Mouse (Mus musculus): ENCODE data around the gene Zmat3. TPM values are rescaled to one million over a fixed set of nuclear protein-coding genes. Genes with fewer than 3 reads are reported as not detected.

Gene Zmat3
- polyA plus RNA-seq, 1 experiment from 2014 or later = 8.2 TPM

DNA sequence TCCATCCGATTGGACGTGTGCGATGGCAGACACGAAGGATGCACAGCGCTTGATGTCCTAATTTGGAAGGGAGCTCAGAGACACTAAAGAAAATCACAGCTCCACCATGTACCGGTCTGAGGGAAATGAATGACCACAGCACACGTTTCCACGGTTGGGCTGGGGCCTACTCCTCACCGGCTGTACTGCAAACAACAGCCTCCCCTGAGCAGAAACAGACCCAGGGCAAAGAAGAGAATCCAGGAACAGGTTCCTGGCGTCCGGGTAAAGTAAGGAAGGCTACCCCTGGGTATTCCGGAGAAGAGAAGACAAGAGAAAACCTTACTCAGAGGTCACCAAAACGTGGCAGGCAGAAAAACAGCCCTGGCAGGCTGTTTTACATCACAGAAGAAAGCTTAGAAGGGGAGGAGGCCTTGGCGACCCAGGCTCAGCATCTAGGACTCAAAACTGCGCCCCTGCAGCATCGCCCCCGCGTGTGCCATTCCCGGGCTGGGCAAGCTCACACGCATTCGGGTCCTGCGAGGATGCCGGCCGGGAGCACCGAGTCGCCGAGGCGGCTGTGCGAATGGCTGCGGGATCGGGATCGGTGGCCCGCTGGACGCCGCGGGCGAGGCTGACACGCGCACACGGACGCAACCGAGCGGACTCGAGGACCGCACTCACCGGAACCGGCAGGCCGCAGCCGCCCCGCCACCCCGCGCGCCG, 821 bp downstream of the Zmat3 start:
- H3K27ac ChIP-seq = peak overlapping the region; percentile 96
- H3K27me3 ChIP-seq = no peaks in the 10 kb centered on the region
- H3K36me3 ChIP-seq = no peaks in the 10 kb centered on the region
- H3K4me3 ChIP-seq = peak overlapping the region; percentile 82
- peaks cover 44% of the 10 kb centered on the region for H3K4me1 ChIP-seq (replicated peaks)
- H3K9me3 ChIP-seq = no peaks in the 10 kb centered on the region
- ATAC-seq (ENCODE audit: low FRiP score) = peak; percentile 81
- peak overlapping the region; percentile 94 for H3K9ac ChIP-seq
- WGBS = 1% methylated on average over 51 of the region's 54 CpGs
- peak overlapping the region; percentile 76 for H3K4me2 ChIP-seq

DNA sequence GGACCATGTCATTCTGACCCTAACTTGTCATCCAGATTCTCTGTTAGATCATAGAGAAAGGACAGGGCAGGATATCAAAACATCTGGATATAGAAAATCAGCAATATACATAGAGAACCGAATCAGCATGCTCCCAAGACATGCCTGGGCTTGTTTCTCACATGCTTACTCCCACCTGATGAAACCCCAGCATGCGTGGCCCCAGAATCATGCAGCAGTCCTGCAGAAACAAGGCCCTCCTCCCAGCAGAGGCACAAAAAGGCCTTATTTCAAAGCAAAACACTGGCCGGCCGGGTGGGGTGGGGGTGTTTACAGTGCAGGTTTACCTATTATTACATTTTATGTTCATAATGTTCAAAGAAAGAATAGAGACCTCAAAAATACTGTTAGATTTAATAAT, 1.6 kb downstream of the Zmat3 start:
- H3K9me3 ChIP-seq = no peaks in the 10 kb centered on the region
- H3K4me1 ChIP-seq (replicated peaks) = peaks cover 44% of the 10 kb centered on the region
- no peaks in the 10 kb centered on the region for H3K36me3 ChIP-seq
- 42% methylated on average over 4 of the region's 4 CpGs for WGBS
- H3K4me3 ChIP-seq = peak overlapping the region; percentile 82
- 0 out of 2 replicates have a peak overlapping the region, but pooled peaks have one; percentile 23 for H3K27ac ChIP-seq
- H3K27me3 ChIP-seq = no peaks in the 10 kb centered on the region
- ATAC-seq (ENCODE audit: low FRiP score) = no peak
- peak overlapping the region; percentile 74 for H3K9ac ChIP-seq
- H3K4me2 ChIP-seq = peak overlapping the region; percentile 76

DNA sequence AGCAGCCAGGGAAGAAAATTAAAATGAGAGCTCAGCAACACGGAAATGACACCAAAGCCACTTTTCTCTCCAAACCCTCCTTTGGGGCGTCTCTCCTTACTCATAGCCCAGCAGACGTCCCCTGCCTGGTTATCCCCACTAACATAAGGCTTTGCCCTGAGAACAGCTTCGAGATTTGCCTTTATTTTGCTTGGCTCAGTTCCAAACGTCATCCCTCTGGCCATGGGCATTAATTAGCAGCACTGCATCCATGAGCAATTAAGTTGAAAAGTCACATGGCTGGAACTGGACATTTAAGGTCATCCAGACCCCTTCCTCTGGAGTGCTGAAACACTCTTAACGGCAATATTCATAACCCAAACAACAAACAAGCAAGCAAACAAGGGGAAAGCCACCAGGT, 4.6 kb downstream of the Zmat3 start:
- Histone ChIP-seq H3K27me3 (no peaks in the 10 kb centered on the region), H3K9me3 (no peaks in the 10 kb centered on the region), H3K4me1 (replicated peaks) (peaks cover 36% of the 10 kb centered on the region), H3K4me3 (no peak overlapping the region), H3K9ac (peak overlapping the region; percentile 56; the same call in 1 of the 2 replicates), H3K27ac (no peak overlapping the region), H3K4me2 (no peak overlapping the region), H3K36me3 (peaks cover 3% of the 10 kb centered on the region; the same call in 1 of the 2 replicates)
- 47% methylated on average over 6 of the region's 6 CpGs for WGBS
- no peak for ATAC-seq (ENCODE audit: low FRiP score)

DNA sequence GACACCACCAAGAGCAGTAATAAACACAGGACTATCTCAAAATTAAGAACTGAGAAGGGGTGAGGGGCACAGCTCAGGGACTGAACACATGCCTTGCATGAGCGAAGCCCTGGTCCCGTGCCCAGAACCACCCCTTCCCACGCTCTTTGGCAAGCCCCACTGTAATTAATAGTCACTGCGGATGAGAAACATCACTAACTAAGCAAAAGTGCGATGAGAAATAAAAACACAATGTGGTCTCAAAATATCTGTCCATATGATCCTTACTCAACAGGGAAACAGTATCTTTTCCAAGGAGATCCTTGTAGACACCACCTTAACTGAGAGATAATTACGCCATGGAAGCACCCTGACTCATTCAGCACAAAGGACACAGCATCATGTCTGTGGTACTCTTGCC, 17.9 kb downstream of the Zmat3 start:
- no peak for ATAC-seq (ENCODE audit: low FRiP score)

DNA sequence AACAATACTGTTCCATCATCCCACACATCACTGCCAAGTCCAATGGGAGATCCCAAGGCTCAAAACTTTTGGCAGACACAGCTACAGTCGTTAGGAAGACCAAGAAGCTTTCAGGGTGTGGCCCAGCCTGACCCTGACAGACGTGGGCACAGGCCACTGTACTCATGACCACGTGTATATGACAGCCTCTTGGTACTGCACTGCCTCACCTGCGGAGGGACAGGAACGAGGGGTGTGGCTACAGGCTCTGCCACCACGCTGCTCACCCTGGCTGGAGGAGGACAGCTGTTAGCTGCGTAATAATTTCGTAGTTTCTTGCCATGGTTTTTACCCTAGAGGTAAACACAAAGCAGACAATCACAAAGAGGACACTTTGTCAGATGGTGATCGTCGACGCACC, 20.6 kb downstream of the Zmat3 start:
- Histone ChIP-seq H3K9ac (no peak overlapping the region), H3K36me3 (peaks cover 46% of the 10 kb centered on the region), H3K27ac (no peak overlapping the region), H3K4me2 (no peak overlapping the region), H3K9me3 (no peaks in the 10 kb centered on the region), H3K4me1 (replicated peaks) (no peaks in the 10 kb centered on the region), H3K4me3 (no peak overlapping the region), H3K27me3 (no peaks in the 10 kb centered on the region)
- 87% methylated on average over 11 of the region's 11 CpGs for WGBS
- ATAC-seq (ENCODE audit: low FRiP score) = no peak

More for the DNA sequence above, 17.9 kb downstream of the Zmat3 start:
- peaks cover 37% of the 10 kb centered on the region for H3K36me3 ChIP-seq
- H3K9ac ChIP-seq = no peak overlapping the region
- 88% methylated on average over 6 of the region's 6 CpGs for WGBS
- H3K4me2 ChIP-seq = no peak overlapping the region
- H3K4me3 ChIP-seq = no peak overlapping the region
- H3K27me3 ChIP-seq = no peaks in the 10 kb centered on the region
- H3K4me1 ChIP-seq (replicated peaks) = no peaks in the 10 kb centered on the region
- no peaks in the 10 kb centered on the region for H3K9me3 ChIP-seq
- H3K27ac ChIP-seq = no peak overlapping the region

DNA sequence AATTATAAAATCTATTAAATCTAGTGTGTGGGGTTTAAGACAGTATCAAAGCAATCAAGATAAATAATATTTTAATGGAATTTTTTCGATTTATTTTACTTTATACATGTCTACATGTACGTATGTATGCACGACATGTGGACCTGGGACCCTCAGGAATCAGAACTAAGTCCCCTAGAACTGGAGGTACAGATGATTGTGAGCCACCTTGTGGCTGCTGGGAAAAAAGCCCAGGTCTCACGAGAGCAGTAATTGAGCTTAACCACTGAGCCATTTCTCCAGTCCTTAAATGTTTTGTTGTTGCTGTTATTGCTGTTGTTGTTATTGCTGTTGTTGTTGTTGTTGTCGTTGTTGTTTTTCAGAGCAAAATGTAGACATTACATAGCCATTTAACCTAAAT, 21.0 kb downstream of the Zmat3 start:
- Histone ChIP-seq H3K9me3 (no peaks in the 10 kb centered on the region), H3K9ac (no peak overlapping the region), H3K4me3 (no peak overlapping the region), H3K27ac (no peak overlapping the region), H3K4me2 (no peak overlapping the region), H3K27me3 (no peaks in the 10 kb centered on the region), H3K4me1 (replicated peaks) (peaks cover 2% of the 10 kb centered on the region; the same call in 1 of the 2 replicates), H3K36me3 (peaks cover 43% of the 10 kb centered on the region)
- no peak for ATAC-seq (ENCODE audit: low FRiP score)
- 80% methylated on average over 5 of the region's 5 CpGs for WGBS

DNA sequence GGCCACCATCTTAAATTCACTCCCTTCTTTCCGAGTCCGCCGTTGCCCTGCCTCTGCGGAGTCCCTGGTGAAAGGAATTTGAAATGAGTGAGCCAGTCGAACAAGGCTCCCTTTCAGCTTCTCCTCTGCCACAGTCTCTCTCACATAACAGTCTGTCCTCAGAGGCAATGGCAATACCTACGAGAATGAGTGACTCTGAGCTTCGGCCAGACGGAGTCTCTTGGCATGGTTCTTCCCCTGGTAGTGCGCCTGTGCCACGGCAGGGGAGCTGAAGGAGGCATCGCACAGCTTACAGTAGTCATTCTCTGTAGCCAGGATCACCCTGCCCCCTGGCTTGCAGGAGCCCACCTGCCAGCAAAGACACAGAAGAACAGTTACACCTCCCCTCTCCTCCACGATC, 22.4 kb downstream of the Zmat3 start:
- H3K4me3 ChIP-seq = no peak overlapping the region
- no peaks in the 10 kb centered on the region for H3K9me3 ChIP-seq
- no peak overlapping the region for H3K4me2 ChIP-seq
- no peak for ATAC-seq (ENCODE audit: low FRiP score)
- no peak overlapping the region for H3K27ac ChIP-seq
- no peaks in the 10 kb centered on the region for H3K27me3 ChIP-seq
- H3K36me3 ChIP-seq = peaks cover 38% of the 10 kb centered on the region
- WGBS = 87% methylated on average over 12 of the region's 12 CpGs
- peaks cover 5% of the 10 kb centered on the region; the same call in 1 of the 2 replicates for H3K4me1 ChIP-seq (replicated peaks)
- H3K9ac ChIP-seq = no peak overlapping the region

DNA sequence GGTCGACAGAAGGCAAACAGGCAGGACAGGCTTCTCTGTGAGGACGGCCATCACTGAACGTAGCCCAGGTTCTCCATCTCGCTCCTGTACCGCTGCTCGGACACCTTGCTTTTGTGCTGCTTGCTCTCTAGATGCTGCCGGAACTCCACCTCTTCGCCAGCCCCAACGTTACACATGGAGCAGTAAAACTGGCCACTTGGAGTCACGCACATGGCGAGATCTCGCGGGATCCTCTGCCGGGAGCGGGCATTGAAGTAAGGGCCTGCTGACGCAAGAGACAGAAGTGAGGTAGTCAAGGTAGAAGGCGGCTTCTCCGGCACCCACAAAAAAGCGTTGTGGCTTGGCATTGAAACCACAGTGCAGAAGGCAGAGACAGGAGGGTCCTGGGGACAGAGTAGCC, 24.4 kb downstream of the Zmat3 start:
- no peak overlapping the region for H3K4me2 ChIP-seq
- 96% methylated on average over 19 of the region's 19 CpGs for WGBS
- H3K9ac ChIP-seq = no peak overlapping the region
- peaks cover 5% of the 10 kb centered on the region; the same call in 1 of the 2 replicates for H3K4me1 ChIP-seq (replicated peaks)
- H3K27me3 ChIP-seq = no peaks in the 10 kb centered on the region
- no peaks in the 10 kb centered on the region for H3K9me3 ChIP-seq
- no peak for ATAC-seq (ENCODE audit: low FRiP score)
- peaks cover 44% of the 10 kb centered on the region for H3K36me3 ChIP-seq
- no peak overlapping the region for H3K4me3 ChIP-seq
- H3K27ac ChIP-seq = no peak overlapping the region

DNA sequence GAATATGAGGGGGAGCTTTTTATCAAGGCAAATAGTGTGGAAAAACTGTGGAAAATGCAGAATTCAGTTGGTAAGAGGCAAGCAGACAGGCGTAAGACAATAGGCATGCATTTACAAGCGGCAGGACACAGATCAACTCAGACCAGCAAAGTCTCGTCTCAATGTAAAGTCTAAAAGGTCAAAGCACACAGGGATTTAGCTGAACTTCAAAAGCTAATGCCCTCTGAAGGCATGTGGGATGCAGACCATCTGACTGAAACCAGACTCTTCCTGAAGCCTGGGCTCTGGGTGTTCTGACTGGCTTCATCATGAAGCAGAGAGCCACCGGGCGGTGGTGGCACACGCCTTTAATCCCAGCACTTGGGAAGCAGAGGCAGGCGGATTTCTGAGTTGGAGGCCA, 27.6 kb downstream of the Zmat3 start:
- peaks cover 5% of the 10 kb centered on the region; the same call in 1 of the 2 replicates for H3K4me1 ChIP-seq (replicated peaks)
- no peak overlapping the region for H3K9ac ChIP-seq
- H3K27me3 ChIP-seq = no peaks in the 10 kb centered on the region
- H3K27ac ChIP-seq = no peak overlapping the region
- H3K4me2 ChIP-seq = no peak overlapping the region
- H3K36me3 ChIP-seq = peaks cover 36% of the 10 kb centered on the region
- no peaks in the 10 kb centered on the region for H3K9me3 ChIP-seq
- no peak overlapping the region for H3K4me3 ChIP-seq
- no peak for ATAC-seq (ENCODE audit: low FRiP score)
- 87% methylated on average over 7 of the region's 7 CpGs for WGBS

DNA sequence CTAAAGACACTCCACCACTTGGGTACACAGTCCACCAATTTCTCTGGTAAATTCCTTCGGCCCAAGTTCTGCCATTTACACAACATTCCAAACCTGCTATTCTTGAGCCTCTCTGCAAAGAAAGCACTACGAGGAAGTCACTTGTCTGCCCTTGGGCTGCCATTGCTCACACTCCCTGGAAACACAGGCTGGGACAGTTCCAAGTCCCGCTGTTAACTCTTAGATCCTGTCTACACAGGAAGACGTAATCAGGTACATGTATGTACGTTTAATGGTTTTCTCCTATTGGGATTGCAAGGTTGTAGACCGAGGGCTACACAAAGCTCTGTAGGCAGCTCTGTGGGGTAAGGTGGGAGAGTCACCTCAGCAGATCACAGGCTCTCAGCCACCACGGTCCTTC, 28.0 kb downstream of the Zmat3 start:
- no peak overlapping the region for H3K4me3 ChIP-seq
- H3K27ac ChIP-seq = no peak overlapping the region
- no peak for ATAC-seq (ENCODE audit: low FRiP score)
- H3K4me1 ChIP-seq (replicated peaks) = peaks cover 5% of the 10 kb centered on the region; the same call in 1 of the 2 replicates
- H3K27me3 ChIP-seq = no peaks in the 10 kb centered on the region
- 89% methylated on average over 7 of the region's 7 CpGs for WGBS
- H3K9ac ChIP-seq = no peak overlapping the region
- H3K36me3 ChIP-seq = peaks cover 33% of the 10 kb centered on the region
- H3K9me3 ChIP-seq = no peaks in the 10 kb centered on the region
- no peak overlapping the region for H3K4me2 ChIP-seq

DNA sequence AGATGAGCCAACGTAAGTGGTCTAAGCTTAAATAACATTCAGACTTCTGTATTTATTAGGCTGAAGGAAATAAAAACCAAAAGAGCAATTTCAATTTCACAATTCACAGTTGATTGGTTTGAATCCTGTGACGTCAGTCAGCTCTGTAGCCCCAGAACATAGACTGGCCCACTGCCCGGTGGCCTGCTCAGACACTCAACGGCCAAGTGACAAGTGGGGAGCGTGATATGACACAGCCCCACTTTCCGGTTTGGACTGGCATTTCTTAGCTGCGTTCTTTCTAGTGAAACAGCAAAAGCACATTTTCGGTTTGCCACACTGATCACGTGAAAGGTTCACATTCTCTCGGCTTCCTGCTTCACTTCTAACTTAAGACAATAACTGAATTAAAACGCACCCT, 30.9 kb downstream of the Zmat3 start:
- no peaks in the 10 kb centered on the region for H3K27me3 ChIP-seq
- H3K9ac ChIP-seq = no peak overlapping the region
- no peak overlapping the region for H3K27ac ChIP-seq
- WGBS = 89% methylated on average over 11 of the region's 11 CpGs
- H3K9me3 ChIP-seq = no peaks in the 10 kb centered on the region
- peaks cover 10% of the 10 kb centered on the region for H3K36me3 ChIP-seq
- H3K4me2 ChIP-seq = no peak overlapping the region
- ATAC-seq (ENCODE audit: low FRiP score) = no peak
- peaks cover 4% of the 10 kb centered on the region; the same call in 1 of the 2 replicates for H3K4me1 ChIP-seq (replicated peaks)
- H3K4me3 ChIP-seq = no peak overlapping the region

DNA sequence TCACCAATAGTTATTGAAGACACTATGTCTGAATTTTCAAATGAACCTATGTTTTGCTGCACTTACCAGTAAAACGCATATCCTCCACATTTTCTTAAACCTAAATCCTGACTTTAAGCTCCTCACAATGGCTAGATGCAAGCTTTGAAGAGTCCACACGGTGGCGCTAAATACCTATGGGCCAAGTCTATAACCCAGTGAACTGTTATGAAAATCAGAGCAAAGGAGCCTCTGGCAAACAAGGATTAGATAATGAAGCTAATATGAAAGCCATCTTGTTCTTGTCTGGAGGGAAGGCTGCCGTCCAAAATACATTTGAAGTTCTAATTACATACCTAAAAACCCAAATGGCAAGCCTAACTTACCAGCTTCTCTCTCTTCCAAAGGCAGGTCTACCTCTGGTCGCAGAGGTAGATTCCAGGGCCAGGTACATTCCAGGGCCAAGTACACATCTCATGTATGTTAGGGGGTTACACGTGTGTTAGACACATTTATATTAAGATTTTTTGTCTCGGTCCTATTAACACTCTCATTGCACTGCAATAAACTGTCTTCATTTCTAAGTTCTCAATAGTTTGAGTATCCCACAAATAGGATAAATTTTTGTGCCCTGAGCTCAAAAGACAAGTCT, 32.2 kb downstream of the Zmat3 start:
- H3K4me3 ChIP-seq = no peak overlapping the region
- H3K27ac ChIP-seq = no peak overlapping the region
- H3K4me2 ChIP-seq = no peak overlapping the region
- 39% methylated on average over 7 of the region's 7 CpGs for WGBS
- no peaks in the 10 kb centered on the region for H3K9me3 ChIP-seq
- peaks cover 10% of the 10 kb centered on the region for H3K36me3 ChIP-seq
- H3K9ac ChIP-seq = no peak overlapping the region
- H3K4me1 ChIP-seq (replicated peaks) = no peaks in the 10 kb centered on the region
- H3K27me3 ChIP-seq = no peaks in the 10 kb centered on the region
- peak; percentile 83 for ATAC-seq (ENCODE audit: low FRiP score)
